Mouse (Mus musculus) cerebellum, postnatal 36 days (tissue): ENCODE data around the gene Kansl3.

Experiments used
- DNase-seq, 2 experiments: peaks; one replicate each; pipeline ENCODE4 v3.0.0; 2021 to 2022; ENCODE audit warnings: mixed read lengths in 2 of 2

Kansl3 gene

DNA sequence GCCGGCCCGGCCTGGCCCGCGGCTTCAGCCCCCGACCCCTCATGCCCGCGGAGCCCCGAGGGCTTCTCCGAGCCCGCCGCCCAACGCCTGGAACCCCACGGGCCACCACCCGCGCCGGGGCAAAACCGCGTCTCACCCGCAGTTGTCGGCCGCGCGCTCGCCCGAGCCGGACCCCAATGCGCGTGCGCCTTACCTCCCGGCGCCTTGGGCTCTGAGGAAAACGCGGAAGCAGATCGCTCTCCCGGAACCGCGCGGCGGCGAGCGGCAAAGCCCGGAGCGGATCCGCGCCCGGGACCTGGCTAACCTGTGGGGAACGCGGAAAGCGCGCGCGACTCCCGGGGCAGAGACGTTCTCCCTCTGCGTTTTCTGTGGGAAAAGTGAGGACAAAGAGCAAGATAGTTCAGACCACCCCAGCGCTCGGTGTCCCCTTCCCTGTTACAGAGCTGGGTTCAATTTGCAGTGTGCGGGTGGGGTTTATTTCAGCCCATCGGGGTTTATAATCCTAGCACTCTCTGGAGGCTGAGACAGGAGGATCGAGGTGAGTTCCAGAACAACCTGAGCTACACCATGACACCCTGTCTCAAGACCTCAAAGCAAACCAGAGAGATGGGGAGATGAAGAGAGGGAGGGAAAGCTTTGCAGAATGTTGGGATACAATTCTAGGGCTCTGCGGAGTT is at the start of gene Kansl3:
Kansl3 (minus strand) TSS at position 213 of the 677 bp plus-strand sequence.
- peak; percentile 89 to 91 for DNase-seq

DNA sequence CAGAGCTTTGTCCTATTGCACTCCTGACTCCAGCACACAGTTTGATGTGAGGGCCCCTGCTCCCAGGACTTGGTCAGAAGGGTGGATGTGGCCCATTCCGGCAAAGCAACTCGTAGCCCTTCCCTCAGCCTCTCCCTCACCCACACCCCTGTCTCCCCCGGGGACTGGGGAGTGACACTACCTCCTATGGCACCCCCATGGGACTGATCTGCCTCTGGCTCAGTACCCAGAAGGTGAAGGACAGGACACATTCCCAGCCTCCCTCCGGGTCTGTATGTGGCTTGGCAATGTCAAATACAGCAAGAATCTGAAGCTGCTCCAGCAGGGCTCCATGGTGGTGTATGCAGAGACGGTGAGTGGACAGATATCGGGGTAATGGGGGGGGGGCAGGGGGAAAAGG is 35.5 kb upstream of the Kansl3 start:
- DNase-seq: no peak

GRCm38 (mm10) chr1:36401509-36401908 is 32.5 kb upstream of the Kansl3 start:
- no peak for DNase-seq

- DNase-seq: no peak
These were observed 28.1 kb upstream of the Kansl3 start for GRCm38 (mm10) chr1:36397041-36397440.

DNA sequence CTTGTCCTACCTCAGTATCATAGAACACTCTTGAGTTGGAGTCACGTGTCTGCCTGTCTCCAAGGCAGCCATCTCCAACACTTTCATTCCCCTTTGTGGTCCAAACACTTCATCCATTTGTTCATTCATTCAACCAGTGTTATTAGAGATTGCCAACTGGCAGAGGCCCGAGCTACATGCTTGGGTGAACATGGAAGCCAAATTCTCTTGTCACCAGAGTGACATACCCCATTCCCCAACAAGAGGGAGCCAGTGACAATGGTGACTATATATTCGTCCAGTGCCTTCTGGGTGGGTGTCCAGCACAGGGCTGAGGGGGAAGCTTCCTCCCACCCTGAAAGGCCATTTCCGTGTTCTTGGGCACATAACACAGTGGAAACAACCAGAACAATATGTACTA is 10.6 kb upstream of the Kansl3 start:
- no peak for DNase-seq

- DNase-seq: no peak
These were observed 9.9 kb upstream of the Kansl3 start for GRCm38 (mm10) chr1:36378880-36379279.

DNA sequence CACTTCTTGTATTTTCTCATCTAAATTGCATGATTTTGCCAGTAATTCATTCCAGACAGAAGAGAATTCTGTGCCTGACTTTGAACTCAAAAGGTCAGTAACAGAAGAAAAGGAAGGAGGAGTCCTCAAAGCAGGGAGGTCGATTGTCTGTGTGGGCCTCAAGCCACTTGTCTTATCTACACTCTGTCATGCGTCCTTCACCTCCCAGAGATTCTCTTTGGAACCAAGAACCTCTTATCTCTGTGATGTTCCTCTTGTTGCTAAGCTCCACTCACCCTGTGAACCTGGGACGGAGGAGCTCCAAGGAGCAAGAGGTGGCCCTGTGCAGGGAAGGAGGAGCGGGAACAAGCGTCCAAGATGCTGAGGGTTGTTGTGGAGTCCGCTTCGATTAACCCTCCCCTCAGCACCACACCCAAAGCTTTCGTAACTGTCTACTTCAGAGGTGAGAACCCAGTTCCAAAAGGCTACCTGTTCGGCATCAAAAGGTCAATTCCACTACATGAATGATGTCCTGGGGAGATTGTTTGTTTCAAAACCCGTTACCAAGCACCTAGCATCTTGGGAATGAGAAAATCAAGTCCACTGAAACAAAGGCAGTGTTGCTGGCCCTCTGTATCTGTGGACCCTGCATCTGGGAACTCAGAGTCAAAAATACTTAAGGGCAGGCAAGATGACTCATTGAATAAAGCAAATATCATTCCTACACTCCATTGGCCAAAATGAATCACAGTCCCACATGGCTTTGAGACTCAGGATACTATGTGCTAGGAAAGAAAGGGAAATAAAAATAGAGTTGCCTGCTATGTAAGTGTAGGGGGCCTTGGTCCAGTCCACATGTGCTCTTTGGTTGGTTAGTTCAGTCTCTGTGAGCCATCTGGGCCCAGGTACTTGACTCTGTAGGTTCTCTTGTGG is 3.2 kb upstream of the Kansl3 start, which contains the start of gene Fer1l5:
Fer1l5 (plus strand) TSS at position 358 of the 912 bp plus-strand sequence.
- DNase-seq: no peak

GRCm38 (mm10) chr1:36370918-36371317 is 1.9 kb upstream of the Kansl3 start:
- no peak for DNase-seq

DNA sequence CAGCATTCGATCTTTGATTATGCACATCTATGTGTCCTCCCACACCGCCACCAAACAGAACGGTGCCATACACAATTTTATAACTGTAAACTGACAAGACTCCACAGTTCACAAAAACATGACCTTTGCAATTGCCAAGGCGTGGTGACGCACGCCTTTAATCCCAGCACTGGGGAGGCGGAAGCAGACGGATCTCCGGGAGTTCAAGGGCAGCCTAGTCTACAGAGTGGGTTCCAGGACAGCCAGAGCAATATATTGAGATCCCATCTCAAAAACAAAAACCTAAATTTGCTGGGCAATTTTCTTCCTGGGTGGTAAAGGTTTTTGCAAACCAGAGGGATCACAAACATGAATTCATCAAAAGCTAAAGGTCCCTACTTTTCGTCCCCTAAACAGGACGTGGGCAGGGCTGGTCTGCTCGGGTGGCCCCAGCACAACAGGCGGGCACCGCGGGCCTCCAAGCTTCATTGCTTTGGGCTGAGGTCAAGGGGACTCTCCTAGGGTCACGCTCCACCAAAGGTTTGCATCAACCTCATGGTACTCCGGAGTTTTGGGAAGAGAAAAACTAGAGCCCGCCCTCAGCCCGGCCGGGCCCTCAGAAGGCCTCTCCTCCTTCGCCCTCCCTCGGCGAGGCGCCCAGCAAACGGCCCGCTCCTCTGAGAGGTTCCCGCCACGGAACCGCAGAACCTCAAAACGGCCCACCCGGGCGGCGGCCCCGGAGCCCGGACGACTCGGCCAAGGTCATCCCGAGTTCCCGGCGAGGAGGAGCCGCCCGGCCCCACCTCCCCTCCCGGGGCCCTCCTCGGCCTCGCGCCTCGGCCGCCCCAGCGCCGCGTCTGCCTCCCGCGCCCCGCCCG is 641 bp downstream of the Kansl3 start:
- peak; percentile 18 to 62 for DNase-seq

DNA sequence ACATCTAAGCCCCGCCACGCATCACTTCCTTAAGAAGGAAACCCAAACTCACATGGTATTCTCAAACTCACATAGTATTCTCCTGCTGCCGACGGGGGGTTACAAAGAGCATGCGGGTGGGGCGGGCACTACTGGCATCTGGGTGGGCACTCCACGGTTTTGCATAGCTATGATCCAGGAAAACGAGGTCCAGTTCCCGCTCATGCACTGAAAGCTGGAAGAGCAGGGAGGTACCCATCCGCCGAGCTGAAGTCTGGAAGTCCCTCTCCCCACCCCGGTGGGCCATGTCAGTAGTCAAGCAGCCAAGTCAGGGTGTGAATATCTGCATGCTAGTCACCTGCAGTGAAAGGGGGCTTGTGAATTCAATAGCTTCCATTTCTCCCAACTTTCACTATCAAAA is 1.3 kb downstream of the Kansl3 start:
- DNase-seq: no peak

- no peak for DNase-seq
These were observed 11.9 kb downstream of the Kansl3 start for GRCm38 (mm10) chr1:36356955-36357695.

GRCm38 (mm10) chr1:36352351-36352750 is 16.6 kb downstream of the Kansl3 start:
- DNase-seq: no peak

DNA sequence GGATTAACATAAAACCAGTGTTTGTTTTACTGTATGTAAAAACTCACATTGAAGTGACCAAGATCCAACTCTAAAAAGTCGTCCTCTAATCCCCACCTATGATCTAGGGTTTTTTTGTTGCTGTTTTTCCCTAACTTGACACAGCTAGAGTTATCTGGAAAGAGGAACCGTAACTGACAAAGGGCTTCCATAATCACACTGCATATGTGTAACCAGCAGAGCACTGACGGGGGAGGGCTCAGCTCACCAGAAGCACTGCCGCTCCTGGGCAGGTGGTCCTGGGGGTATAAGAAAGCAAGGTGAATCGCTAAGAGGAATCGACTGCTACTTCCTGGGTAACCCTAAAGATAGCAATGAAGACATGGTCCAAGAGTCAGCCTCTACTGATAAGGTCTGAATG is 26.4 kb downstream of the Kansl3 start:
- DNase-seq: no peak

- DNase-seq: no peak
These were observed 35.8 kb downstream of the Kansl3 start for GRCm38 (mm10) chr1:36332955-36333887.

DNA sequence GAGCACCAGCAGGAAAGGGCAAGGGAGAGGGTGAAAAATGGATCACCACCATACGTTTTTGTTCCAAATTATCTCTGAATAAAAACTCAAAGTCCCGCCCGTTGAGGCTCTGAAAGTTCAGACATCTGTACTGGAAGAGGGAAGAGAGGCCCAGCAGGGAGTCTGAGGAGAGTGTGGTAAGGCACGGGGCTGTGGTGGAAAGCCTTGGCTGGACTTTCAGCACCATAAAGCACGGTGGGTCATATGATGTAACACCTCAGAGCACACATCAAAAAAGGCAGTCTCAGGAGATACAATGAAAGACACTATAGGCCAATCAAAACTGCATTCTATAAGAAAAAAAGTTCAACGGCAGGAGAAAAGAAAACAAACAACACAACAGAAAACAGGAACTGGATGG is 37.2 kb downstream of the Kansl3 start:
- no peak for DNase-seq

GRCm38 (mm10) chr1:36326815-36327214 is 42.2 kb downstream of the Kansl3 start:
- DNase-seq: no peak

DNA sequence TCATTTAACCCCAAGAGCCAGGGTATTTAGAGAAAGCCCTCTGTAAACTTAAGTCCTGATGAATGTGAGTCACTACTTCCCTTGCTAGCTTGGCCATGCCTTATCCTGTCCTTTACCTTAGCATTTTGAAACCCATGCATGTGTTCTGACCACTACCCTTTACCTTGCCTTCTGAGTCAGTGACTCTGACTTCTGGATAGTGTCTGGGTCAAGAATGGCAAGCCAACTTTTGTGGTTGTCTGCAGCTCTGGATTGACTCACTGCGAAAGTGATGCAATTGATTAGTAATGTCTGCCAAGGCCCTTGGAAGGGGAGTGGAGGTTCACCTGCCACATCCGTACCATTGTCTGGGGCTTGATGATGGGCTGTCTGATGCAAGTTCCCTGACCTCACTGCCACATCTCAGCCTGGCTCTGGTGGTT is 43.1 kb downstream of the Kansl3 start:
- no peak for DNase-seq

DNA sequence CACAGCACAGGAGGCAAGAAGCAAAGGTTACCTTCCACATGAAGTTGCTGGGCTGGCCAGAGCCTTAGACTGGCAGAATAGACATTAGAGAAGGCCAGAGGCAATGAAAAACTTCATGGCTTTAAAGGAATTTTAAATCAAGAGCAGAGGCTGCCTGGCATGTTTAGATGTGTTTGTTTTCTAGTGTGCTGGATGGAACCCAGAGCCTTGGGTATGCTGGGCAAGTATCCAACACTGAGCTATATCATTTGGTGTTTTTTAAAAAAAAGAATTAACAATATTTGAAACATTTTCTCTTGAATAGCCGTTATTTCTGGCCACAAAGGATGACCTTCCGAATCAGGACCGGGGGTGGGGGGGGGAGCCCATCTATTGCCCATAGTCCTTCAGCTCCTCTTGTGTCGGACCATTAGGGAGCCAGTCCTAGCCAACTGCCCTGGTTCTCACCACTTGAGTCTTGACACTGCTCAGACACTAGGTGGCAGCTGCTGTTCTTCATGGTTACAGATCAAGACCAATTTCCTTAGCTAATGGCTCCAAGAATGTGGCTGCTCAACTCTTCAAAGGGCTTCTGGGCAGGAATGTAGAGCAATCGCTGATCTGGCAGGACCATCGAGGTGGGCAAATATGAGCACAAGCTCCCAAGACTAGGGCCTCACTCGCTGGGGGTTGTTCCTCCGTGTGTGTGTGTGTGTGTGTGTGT is 45.1 kb downstream of the Kansl3 start:
- DNase-seq: peak; percentile 55 to 62

DNA sequence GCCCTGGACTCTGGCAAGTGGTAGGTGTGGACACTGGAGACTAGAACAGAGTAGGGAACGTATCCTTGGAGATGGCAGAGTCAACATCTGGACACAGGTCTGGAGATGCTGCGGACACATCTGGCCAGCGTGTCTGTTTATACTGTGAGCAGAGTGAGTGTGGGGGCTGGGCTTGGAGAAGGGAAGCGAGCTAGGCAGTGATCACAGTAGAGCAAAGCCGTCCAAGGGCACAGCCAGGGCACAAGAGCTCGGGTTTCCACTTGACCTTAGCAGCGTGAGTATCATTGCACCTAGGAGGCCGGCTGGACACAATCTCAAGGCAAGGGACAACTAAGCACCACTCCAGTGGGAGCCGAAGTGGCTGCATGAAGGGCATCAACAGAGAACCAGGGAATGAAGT is 45.9 kb downstream of the Kansl3 start:
- DNase-seq: no peak

DNA sequence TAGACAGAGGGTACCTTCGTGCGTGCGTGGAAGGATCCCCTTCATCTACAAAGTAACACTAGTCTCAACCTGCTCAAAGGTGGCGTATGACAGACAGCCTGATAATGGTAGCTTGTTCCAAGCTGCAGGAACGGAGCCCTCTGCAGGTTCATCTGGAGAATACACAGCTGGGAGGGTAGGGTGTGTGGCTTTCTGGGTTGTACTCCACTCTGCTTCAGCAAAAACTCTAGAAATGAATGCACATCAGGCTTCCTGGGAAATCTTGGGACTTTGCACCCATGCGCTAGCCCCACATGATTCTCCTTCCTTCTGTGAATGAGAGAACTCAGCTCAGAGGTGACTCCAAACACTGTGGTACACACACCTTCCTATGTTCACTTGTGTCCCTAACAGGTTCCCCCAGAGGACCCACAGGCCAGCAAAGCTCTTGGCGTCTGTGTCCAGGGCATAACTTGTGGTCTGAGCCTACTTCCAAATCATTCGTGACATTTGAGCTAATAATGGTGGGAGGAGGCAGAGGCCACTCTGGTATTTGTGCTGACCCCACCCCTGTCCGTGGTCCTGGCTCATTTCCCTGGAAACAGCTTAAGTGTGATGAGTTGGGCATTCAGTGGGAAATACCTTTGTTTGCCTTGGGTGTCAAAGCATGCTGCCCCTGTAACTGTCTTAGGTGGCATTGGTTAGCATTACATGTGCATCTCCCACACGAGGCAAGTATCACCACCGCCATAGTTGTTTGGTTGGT is 47.0 kb downstream of the Kansl3 start:
- DNase-seq: no peak
